Mouse (Mus musculus) thymus, adult 2 months (tissue): ENCODE results near the gene Zcchc7. TPM values are rescaled to one million over a fixed set of nuclear protein-coding genes. Genes with fewer than 3 reads are reported as not detected.

Source experiments
- DNase-seq: peaks from one replicate; pipeline ENCODE4 v3.0.0; 2021
- H3K27ac ChIP-seq: fragments of 200-500 bp; 2 replicates; pipeline ENCODE4 v1.5.1; 2012; ENCODE audit warnings: low read length, control low read depth; ENCODE audit not compliant: control insufficient read depth, insufficient read depth
- H3K27me3 ChIP-seq: fragments of 200-500 bp; 2 replicates; pipeline ENCODE4 v1.6.1; 2012; ENCODE audit warnings: mild to moderate bottlenecking, low read length, moderate library complexity, mixed read lengths; ENCODE audit not compliant: control insufficient read depth, insufficient read depth
- H3K36me3 ChIP-seq: fragments of 200-500 bp; 2 replicates; pipeline ENCODE4 v1.6.1; 2012; ENCODE audit warnings: mild to moderate bottlenecking, low read length, moderate library complexity; ENCODE audit not compliant: control insufficient read depth, insufficient read depth
- H3K4me1 ChIP-seq: fragments of 200-500 bp; replicated peaks from 2 replicates; pipeline ENCODE4 v1.6.1; 2012; ENCODE audit warnings: low read length; ENCODE audit not compliant: control insufficient read depth, insufficient read depth
- H3K4me3 ChIP-seq: fragments of 200-500 bp; 2 replicates; pipeline ENCODE4 v1.5.1; 2012; ENCODE audit warnings: mild to moderate bottlenecking, low read length, control low read depth, moderate library complexity; ENCODE audit not compliant: control insufficient read depth, insufficient read depth
- CTCF ChIP-seq: fragments of 200-500 bp; IDR thresholded peaks from 2 replicates; pipeline ENCODE4 v1.5.1; 2012; ENCODE audit warnings: mild to moderate bottlenecking, control low read depth, low read length, moderate library complexity, borderline replicate concordance; ENCODE audit not compliant: control insufficient read depth, poor library complexity, insufficient read depth; ENCODE audit errors: extremely low read depth
- POLR2A ChIP-seq: fragments of 200-500 bp; IDR thresholded peaks from 2 replicates; pipeline ENCODE4 v1.6.1; 2012; ENCODE audit warnings: mild to moderate bottlenecking, low read length, control low read depth, moderate library complexity; ENCODE audit not compliant: control insufficient read depth, poor library complexity, insufficient read depth; ENCODE audit errors: extremely low read depth
- WGBS: fragments of 180-500 bp; shearing (Covaris S2); methylation state at CpG from one replicate; pipeline ENCODE4 v1.1.7; 2018; 5-methylcytosine and 5-hydroxymethylcytosine counted together
- polyA plus RNA-seq: library from polyadenylated mRNA; depleted of rRNA; stranded (reverse); fragments of >200 nt; gene quantifications from 2 replicates; pipeline ENCODE4 v1.2.3, GENCODE M21; 2012

Gene Zcchc7
- polyA plus RNA-seq, 1 experiment, result 17.4 TPM

DNA sequence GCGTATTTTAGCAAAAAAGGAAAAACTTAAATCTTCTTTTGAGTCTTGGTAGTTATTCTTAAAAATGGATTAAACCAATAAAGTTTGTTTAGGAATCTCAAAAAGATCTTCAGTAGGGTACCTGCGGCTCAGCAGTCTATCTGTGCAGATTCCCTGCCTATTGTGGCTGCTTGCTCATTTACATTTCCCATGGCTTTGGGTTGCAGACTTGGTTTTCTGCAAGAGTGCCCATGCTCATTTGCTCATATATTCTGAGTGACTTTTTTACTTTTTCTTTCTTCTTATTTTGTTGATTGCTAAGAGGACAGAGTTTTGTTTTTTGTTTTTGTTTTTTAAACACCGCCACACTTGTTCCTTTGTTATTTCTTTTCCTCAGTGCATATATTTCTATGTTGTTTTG, 19.2 kb downstream of the Zcchc7 start:
- H3K27ac ChIP-seq, result no peak overlapping the region
- TF ChIP-seq CTCF (no peak), POLR2A (no peak)
- no peak for DNase-seq
- H3K4me1 ChIP-seq, result no peaks in the 10 kb centered on the region
- 97% methylated on average over 3 of the region's 3 CpGs for WGBS
- no peaks in the 10 kb centered on the region for H3K27me3 ChIP-seq
- no peak overlapping the region for H3K4me3 ChIP-seq
- no peaks in the 10 kb centered on the region for H3K36me3 ChIP-seq

GRCm38 (mm10) chr4:44776651-44777050, 21.0 kb downstream of the Zcchc7 start:
- Histone ChIP-seq H3K4me1 (no peaks in the 10 kb centered on the region), H3K4me3 (no peak overlapping the region), H3K36me3 (no peaks in the 10 kb centered on the region), H3K27ac (no peak overlapping the region), H3K27me3 (no peaks in the 10 kb centered on the region)
- TF ChIP-seq POLR2A, result no peak
- TF ChIP-seq CTCF, result no peak
- WGBS, result 89% methylated on average over 2 of the region's 2 CpGs
- no peak for DNase-seq

GRCm38 (mm10) chr4:44777101-44777500, 21.4 kb downstream of the Zcchc7 start:
- no peak for TF ChIP-seq POLR2A
- no peak for TF ChIP-seq CTCF
- 97% methylated on average over 3 of the region's 3 CpGs for WGBS
- Histone ChIP-seq H3K4me1 (no peaks in the 10 kb centered on the region), H3K4me3 (no peak overlapping the region), H3K27me3 (no peaks in the 10 kb centered on the region), H3K36me3 (no peaks in the 10 kb centered on the region), H3K27ac (no peak overlapping the region)
- DNase-seq, result no peak

- no peak for DNase-seq
- no peaks in the 10 kb centered on the region for H3K4me1 ChIP-seq
- no peak overlapping the region for H3K4me3 ChIP-seq
- no peak for TF ChIP-seq CTCF
- no peak for TF ChIP-seq POLR2A
- no peaks in the 10 kb centered on the region for H3K36me3 ChIP-seq
- no peaks in the 10 kb centered on the region for H3K27me3 ChIP-seq
- H3K27ac ChIP-seq, result no peak overlapping the region
Observed at GRCm38 (mm10) chr4:44777711-44778110, 22.0 kb downstream of the Zcchc7 start.

- TF ChIP-seq CTCF (no peak), POLR2A (no peak)
- DNase-seq, result no peak
- no peak overlapping the region for H3K4me3 ChIP-seq
- no peaks in the 10 kb centered on the region for H3K27me3 ChIP-seq
- no peak overlapping the region for H3K27ac ChIP-seq
- H3K36me3 ChIP-seq, result no peaks in the 10 kb centered on the region
- 94% methylated on average over 3 of the region's 3 CpGs for WGBS
- H3K4me1 ChIP-seq, result no peaks in the 10 kb centered on the region
Observed at GRCm38 (mm10) chr4:44778316-44778715, 22.6 kb downstream of the Zcchc7 start.

- H3K27ac ChIP-seq, result no peak overlapping the region
- no peak for DNase-seq
- 67% methylated on average over 4 of the region's 4 CpGs for WGBS
Observed at GRCm38 (mm10) chr4:44780462-44781157, 24.9 kb downstream of the Zcchc7 start.

DNA sequence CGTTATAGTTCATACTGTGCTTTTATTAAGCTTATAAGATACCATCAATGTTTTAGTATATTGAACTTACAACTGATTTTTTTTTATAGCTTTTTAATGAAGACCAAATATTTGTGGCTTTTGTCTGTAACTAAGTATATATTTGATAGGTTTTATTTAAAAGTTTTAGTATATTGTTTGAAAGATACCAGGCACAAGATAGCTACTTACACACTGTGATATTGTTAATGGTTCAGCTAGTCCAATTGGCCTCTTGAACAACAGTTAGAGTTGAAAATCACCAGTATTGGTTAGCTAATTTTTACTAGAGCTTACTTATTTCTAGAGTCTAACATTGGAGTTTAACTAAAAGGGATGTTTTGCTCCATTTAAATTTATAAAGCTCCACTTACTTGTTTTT, 25.8 kb downstream of the Zcchc7 start:
- TF ChIP-seq POLR2A (no peak), CTCF (no peak)
- Histone ChIP-seq H3K4me3 (no peak overlapping the region), H3K27ac (no peak overlapping the region), H3K36me3 (no peaks in the 10 kb centered on the region), H3K4me1 (no peaks in the 10 kb centered on the region), H3K27me3 (no peaks in the 10 kb centered on the region)
- 100% methylated on average over 1 of the region's 1 CpGs for WGBS
- DNase-seq, result no peak

More at GRCm38 (mm10) chr4:44780462-44781157, 24.9 kb downstream of the Zcchc7 start:
- Histone ChIP-seq H3K27me3 (no peaks in the 10 kb centered on the region), H3K36me3 (no peaks in the 10 kb centered on the region), H3K4me3 (no peak overlapping the region), H3K4me1 (no peaks in the 10 kb centered on the region)
- no peak for TF ChIP-seq POLR2A
